Comparison of ENCODE assay signal across 9 mouse cellular contexts in the genomic region with DNA sequence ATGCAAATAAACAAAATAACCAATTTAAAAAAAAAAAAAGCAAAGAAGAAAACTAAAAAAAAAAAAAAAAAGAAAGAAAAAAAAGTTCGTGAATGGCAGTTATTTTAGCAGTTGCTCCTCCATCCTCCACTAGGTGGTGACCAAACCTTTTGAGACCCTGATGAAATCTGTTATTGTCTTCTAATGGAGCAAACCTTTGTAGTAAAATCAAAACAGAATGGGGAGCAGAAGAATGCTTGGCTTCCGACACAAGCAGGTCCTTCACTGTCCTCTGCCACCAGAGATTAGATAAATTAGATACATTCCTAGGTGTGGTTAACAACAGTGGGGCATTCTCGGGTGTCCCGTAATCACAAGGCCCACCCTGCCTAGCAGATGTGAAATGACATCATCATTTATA. TPM values are rescaled to one million over a fixed set of nuclear protein-coding genes. Genes with fewer than 3 reads are reported as not detected.
DNase-seq lines count a peak whose midpoint lies in the region; ATAC-seq lines count a peak whose summit lies in the region.
"Had no signal": no experiment of that assay in that cellular context is flagged by ENCODE, and none has a peak within 500 bp of the region (broad histone marks: within the 10 kb centered on the region; RNA-seq: fewer than 3 reads in every experiment).

No protein-coding gene starts in this region.

- peak; percentile 42 to 65 for DNase-seq in heart, postnatal 10 days
- DNase-seq in testis, postnatal 10 days (ENCODE audit: low spot score) = peak; percentile 40
- no peak for DNase-seq in testis, postnatal 14 days (ENCODE audit: low spot score)
- DNase-seq in layer of hippocampus, adult 9-10 months (ENCODE audit: low spot score) = peak; percentile 31
- no peak for DNase-seq in thymus, postnatal 0 days (ENCODE audit: low spot score)
- DNase-seq in adrenal gland, postnatal 25 days = no peak

- H3K4me3 ChIP-seq in heart, embryonic 12.5 days = no peak overlapping the region
- H3K4me3 ChIP-seq in stomach, embryonic 16.5 days (replicated peaks; ENCODE audit: low read length) = no peak overlapping the region
- H3K4me3 ChIP-seq: midbrain, embryonic 12.5 days had no signal

- H3K9ac ChIP-seq in heart, embryonic 12.5 days = no peak overlapping the region
- no peak overlapping the region for H3K9ac ChIP-seq in stomach, embryonic 16.5 days (ENCODE audit: low read length)
- H3K9ac ChIP-seq: midbrain, embryonic 12.5 days had no signal

- intact Hi-C loops in heart, postnatal 10 days (cut with DNase I) = loop anchor here (1.0 to 5.0 kb wide), 5 partner anchors 66 to 239 kb away; no protein-coding TSS in a partner anchor

- peaks cover 24% of the 10 kb centered on the region for H3K4me1 ChIP-seq in heart, embryonic 12.5 days (replicated peaks)
- H3K4me1 ChIP-seq in stomach, embryonic 16.5 days (ENCODE audit: control insufficient read depth, insufficient read depth, low read length) = 0 out of 2 replicates have a peak, but pooled peaks cover 4% of the 10 kb centered on the region

- H3K36me3 ChIP-seq in heart, embryonic 12.5 days = peaks cover 4% of the 10 kb centered on the region; the same call in 1 of the 2 replicates
- H3K36me3 ChIP-seq in stomach, embryonic 16.5 days (ENCODE audit: control insufficient read depth, insufficient read depth, low read length) = no peaks in the 10 kb centered on the region
- H3K36me3 ChIP-seq: midbrain, embryonic 12.5 days had no signal

- WGBS in heart, embryonic 12.5 days = 25% methylated on average over 4 of the region's 4 CpGs
- 24% methylated on average over 4 of the region's 4 CpGs for WGBS in stomach, embryonic 16.5 days

- no peak overlapping the region for H3K27ac ChIP-seq in heart, embryonic 12.5 days (ENCODE audit: poor library complexity, severe bottlenecking)
- no peak overlapping the region for H3K27ac ChIP-seq in stomach, embryonic 16.5 days (ENCODE audit: low read length)
- H3K27ac ChIP-seq: midbrain, embryonic 12.5 days had no signal

- no peak overlapping the region for H3K4me2 ChIP-seq in heart, embryonic 12.5 days
- H3K4me2 ChIP-seq in stomach, embryonic 16.5 days (ENCODE audit: low read depth, low read length) = no peak overlapping the region
- H3K4me2 ChIP-seq: midbrain, embryonic 12.5 days had no signal

- H3K9me3 ChIP-seq in heart, embryonic 12.5 days (replicated peaks) = no peaks in the 10 kb centered on the region; the same call in 1 of the 2 replicates
- no peaks in the 10 kb centered on the region for H3K9me3 ChIP-seq in stomach, embryonic 16.5 days (replicated peaks; ENCODE audit: control insufficient read depth, low read length)
- H3K9me3 ChIP-seq: midbrain, embryonic 12.5 days had no signal

- no peaks in the 10 kb centered on the region for H3K27me3 ChIP-seq in heart, embryonic 12.5 days (replicated peaks)
- H3K27me3 ChIP-seq in stomach, embryonic 16.5 days (ENCODE audit: control insufficient read depth, insufficient read depth, low read length) = no peaks in the 10 kb centered on the region
- H3K27me3 ChIP-seq: midbrain, embryonic 12.5 days had no signal

- ATAC-seq in heart, embryonic 12.5 days (ENCODE audit: insufficient number of reproducible peaks, low FRiP score) = no peak
- ATAC-seq in stomach, embryonic 16.5 days (ENCODE audit: insufficient read depth, low FRiP score) = peak; percentile 25; the same call in 1 of the 2 replicates

RNA-seq across cellular contexts. Expression of a gene that starts 4.1 kb away (rescaled TPM):
- total RNA-seq in heart, postnatal 10 days (2021) = under 1 TPM; 0.32 to 0.60 TPM
- polyA plus RNA-seq in heart, embryonic 12.5 days (2016; fragmentation: Nextera tagmentation; extraction: Ambion mirVana) = 0.18 TPM in 1 of 2 replicates, not detected in the other
- polyA plus RNA-seq in stomach, embryonic 16.5 days (2015; fragmentation: Nextera tagmentation; extraction: Ambion mirVana) = 0.52 and 0.80 TPM in 2 replicates
- polyA plus RNA-seq in thymus, postnatal 0 days (2015; fragmentation: Nextera tagmentation; extraction: Ambion mirVana) = 0.16 and 0.18 TPM in 2 replicates
- total RNA-seq in adrenal gland, postnatal 25 days (2021) = not detected in 2 replicates

RNA-seq across cellular contexts. Expression of a gene that starts 11.9 kb away (rescaled TPM):
- total RNA-seq in heart, postnatal 10 days (2021) = 10 to 100 TPM; 12.9 to 17.4 TPM
- 6.8 and 6.9 TPM in 2 replicates for polyA plus RNA-seq in heart, embryonic 12.5 days (2016; fragmentation: Nextera tagmentation; extraction: Ambion mirVana)
- polyA plus RNA-seq in stomach, embryonic 16.5 days (2015; fragmentation: Nextera tagmentation; extraction: Ambion mirVana) = 3.7 and 4.0 TPM in 2 replicates
- polyA plus RNA-seq in thymus, postnatal 0 days (2015; fragmentation: Nextera tagmentation; extraction: Ambion mirVana) = 1.1 and 1.5 TPM in 2 replicates
- 3.6 TPM in 2 replicates for total RNA-seq in adrenal gland, postnatal 25 days (2021)

RNA-seq across cellular contexts. Expression of a gene that starts 12.0 kb away (rescaled TPM):
- total RNA-seq in heart, postnatal 10 days (2021) = 10 to 100 TPM; 24.1 to 29.6 TPM
- polyA plus RNA-seq in heart, embryonic 12.5 days (2016; fragmentation: Nextera tagmentation; extraction: Ambion mirVana) = 23.1 and 24.3 TPM in 2 replicates
- 3.3 and 4.2 TPM in 2 replicates for polyA plus RNA-seq in stomach, embryonic 16.5 days (2015; fragmentation: Nextera tagmentation; extraction: Ambion mirVana)
- 1.0 and 1.3 TPM in 2 replicates for polyA plus RNA-seq in thymus, postnatal 0 days (2015; fragmentation: Nextera tagmentation; extraction: Ambion mirVana)
- total RNA-seq in adrenal gland, postnatal 25 days (2021) = 2.6 and 3.8 TPM in 2 replicates

RNA-seq across cellular contexts. Expression of a gene that starts 18.7 kb away (rescaled TPM):
- 1 to 10 TPM; 1.7 to 2.6 TPM for total RNA-seq in heart, postnatal 10 days (2021)
- 0.11 and 0.13 TPM in 2 replicates for polyA plus RNA-seq in heart, embryonic 12.5 days (2016; fragmentation: Nextera tagmentation; extraction: Ambion mirVana)
- polyA plus RNA-seq in stomach, embryonic 16.5 days (2015; fragmentation: Nextera tagmentation; extraction: Ambion mirVana) = 0.06 and 0.23 TPM in 2 replicates
- 0.04 and 0.07 TPM in 2 replicates for polyA plus RNA-seq in thymus, postnatal 0 days (2015; fragmentation: Nextera tagmentation; extraction: Ambion mirVana)
- total RNA-seq in adrenal gland, postnatal 25 days (2021) = 0.27 and 0.38 TPM in 2 replicates

Comparison
In these comparisons a context has a peak if more than half of its experiments do, and no peak if none do; other contexts are left out.
1. DNase-seq: peak in heart, postnatal 10 days (2 of 2), testis, postnatal 10 days (single experiment) and layer of hippocampus, adult 9-10 months (single experiment); none in testis, postnatal 14 days (single experiment), thymus, postnatal 0 days (single experiment) and adrenal gland, postnatal 25 days (single experiment).